Mouse (Mus musculus) liver, embryonic 14.5 days (tissue): ENCODE measurements at regions not wholly inside any gene's neighbourhood (a gene's known extent, or its start where the extent isn't known, plus 50 kb on each side); places are given as distances from the start of the nearest gene placed in this dataset.

ENCODE experiments used
- ATAC-seq: fragments of 200-750 bp; cut with Nextera tagmentation; 2 replicates; pipeline ENCODE4 v1.8.0; 2017; ENCODE audit warnings: moderate number of reproducible peaks, mild to moderate bottlenecking, moderate library complexity; ENCODE audit not compliant: insufficient read depth
- DNase-seq, 3 experiments: peaks; one replicate each; pipeline ENCODE4 v3.0.0-alpha.2; 2012 to 2013; ENCODE audit warnings: low read depth in 3 of 3, low spot score in 3 of 3
- H3K27ac ChIP-seq: fragments of 300-500 bp; sonication (generic); 2 replicates; pipeline ENCODE4 v1.5.1; 2014; ENCODE audit warnings: moderate library complexity, mild to moderate bottlenecking, control low read depth, inconsistent platforms
- H3K27me3 ChIP-seq: fragments of 300-500 bp; sonication (generic); 2 replicates; pipeline ENCODE4 v1.6.1; 2014; ENCODE audit warnings: mild to moderate bottlenecking, low read length, moderate library complexity; ENCODE audit not compliant: control insufficient read depth, insufficient read depth
- H3K36me3 ChIP-seq: fragments of 300-500 bp; sonication (generic); replicated peaks from 2 replicates; pipeline ENCODE4 v1.6.1; 2014; ENCODE audit warnings: low read depth; ENCODE audit not compliant: control insufficient read depth, insufficient read depth
- H3K4me1 ChIP-seq, 2 experiments: fragments of 200-500 bp in 1 of 2; fragments of 300-500 bp in 1 of 2; sonication (generic) in 1 of 2; replicated peaks; 2 replicates each; pipeline ENCODE4 v1.6.1; 2012 to 2014; ENCODE audit warnings: antibody characterized with exemption in 1 of 2, inconsistent platforms in 1 of 2, low read length in 1 of 2; ENCODE audit not compliant: control insufficient read depth in 2 of 2, insufficient read depth in 2 of 2
- H3K4me2 ChIP-seq: fragments of 300-500 bp; sonication (generic); 2 replicates; pipeline ENCODE4 v1.6.1; 2014; ENCODE audit warnings: low read depth, mild to moderate bottlenecking, control low read depth, moderate library complexity
- H3K4me3 ChIP-seq, 2 experiments: fragments of 200-500 bp in 1 of 2; fragments of 300-500 bp in 1 of 2; sonication (generic) in 1 of 2; 2 replicates each; pipeline ENCODE4 v1.5.1; 2012 to 2014; ENCODE audit warnings: low read depth in 2 of 2, low read length in 2 of 2, mild to moderate bottlenecking in 2 of 2, control low read depth in 1 of 2, inconsistent platforms in 1 of 2, moderate library complexity in 1 of 2; ENCODE audit not compliant: insufficient read depth in 1 of 2
- H3K9ac ChIP-seq: fragments of 300-500 bp; sonication (generic); replicated peaks from 2 replicates; pipeline ENCODE4 v1.6.1; 2014; ENCODE audit warnings: mild to moderate bottlenecking, control low read depth, moderate library complexity
- H3K9me3 ChIP-seq: fragments of 300-500 bp; sonication (generic); 2 replicates; pipeline ENCODE4 v1.6.1; 2016; ENCODE audit warnings: low read length, mixed read lengths; ENCODE audit not compliant: control insufficient read depth
- CTCF ChIP-seq: IDR thresholded peaks from 2 replicates; pipeline ENCODE4 v1.5.1; 2016; ENCODE audit warnings: antibody characterized with exemption, low read depth, control low read depth
- EP300 ChIP-seq: IDR thresholded peaks from 2 replicates; pipeline ENCODE4 v1.6.1; 2016; ENCODE audit warnings: antibody characterized with exemption, low read depth
- whole genome bisulfite sequencing: fragments of 180-500 bp; shearing (Covaris S2); extraction: QIAGEN DNeasy Blood & Tissue Kit; methylation state at CpG from one replicate; pipeline ENCODE4 v1.1.7; 2014; ENCODE audit not compliant: insufficient replicate concordance; 5-methylcytosine and 5-hydroxymethylcytosine counted together

DNA sequence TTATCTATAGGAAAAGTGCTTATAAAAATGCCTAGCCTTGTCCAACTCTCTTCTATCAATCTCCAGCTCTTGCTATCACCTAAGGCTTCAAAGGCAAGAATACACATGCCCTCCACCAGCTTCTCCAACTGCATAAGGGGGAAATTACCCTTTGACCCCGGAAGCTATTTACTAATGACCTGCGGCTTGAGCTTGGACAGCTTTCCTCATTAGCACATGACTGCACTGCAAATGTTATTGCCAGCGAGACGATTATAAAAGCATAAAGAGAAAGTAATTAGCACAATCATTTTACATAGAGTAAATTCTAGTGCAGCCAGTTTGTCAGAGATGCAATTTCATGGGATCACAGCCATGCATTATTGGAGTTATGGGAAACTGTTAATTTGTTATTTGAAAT, 277.0 kb downstream of the Actr3 start:
- Histone ChIP-seq H3K4me2 (no peak overlapping the region), H3K27ac (no peak overlapping the region), H3K9me3 (no peaks in the 10 kb centered on the region), H3K36me3 (no peaks in the 10 kb centered on the region), H3K27me3 (no peaks in the 10 kb centered on the region), H3K4me1 (no peaks in the 10 kb centered on the region), H3K4me3 (no peak overlapping the region), H3K9ac (no peak overlapping the region)
- TF ChIP-seq EP300: no peak
- no peak for TF ChIP-seq CTCF
- WGBS: 57% methylated on average over 4 of the region's 4 CpGs
- DNase-seq (no peak), ATAC-seq (no peak)

DNA sequence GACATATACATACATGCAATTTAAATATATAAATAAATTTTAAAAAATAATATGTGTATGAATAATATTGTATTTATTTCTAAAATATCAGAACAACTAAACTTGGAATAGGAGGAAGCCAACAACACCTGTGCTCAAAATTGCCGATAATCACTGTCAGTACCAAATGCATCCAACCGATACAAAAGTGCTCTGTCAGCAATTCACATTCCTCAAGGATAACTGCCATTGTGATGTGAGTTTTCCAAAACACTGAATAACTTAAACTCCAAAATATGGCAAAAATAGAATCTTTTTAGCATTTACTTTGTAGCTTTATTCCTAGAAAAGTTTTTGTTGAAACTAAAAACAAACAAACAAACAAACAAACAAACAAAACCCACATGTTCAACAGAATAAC, 279.4 kb downstream of the Actr3 start:
- no peak for ATAC-seq
- H3K4me1 ChIP-seq: no peaks in the 10 kb centered on the region
- WGBS: 75% methylated on average over 2 of the region's 2 CpGs

DNA sequence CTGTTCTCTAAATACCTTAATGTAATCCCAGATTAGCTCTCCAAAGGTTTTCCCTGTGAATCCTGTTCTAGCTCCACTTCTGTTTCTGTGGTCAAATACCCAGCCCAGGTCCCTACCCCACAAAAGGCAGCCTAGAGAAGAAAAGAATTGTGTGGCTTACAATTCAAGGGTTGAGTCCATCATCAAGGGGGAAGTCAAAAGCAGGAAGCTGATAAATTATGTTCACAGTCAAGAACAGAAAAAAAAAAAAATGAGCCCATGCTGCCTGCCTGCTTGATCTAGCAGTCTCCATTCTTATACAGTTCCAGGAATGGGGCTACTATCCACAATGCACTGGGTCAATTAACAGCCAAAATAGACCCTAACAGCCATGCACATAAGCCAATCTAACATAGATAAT, 285.7 kb downstream of the Actr3 start:
- no peak overlapping the region for H3K4me3 ChIP-seq
- no peak for ATAC-seq
- H3K27me3 ChIP-seq: no peaks in the 10 kb centered on the region
- no peak overlapping the region for H3K27ac ChIP-seq
- H3K9ac ChIP-seq: no peak overlapping the region
- H3K36me3 ChIP-seq: no peaks in the 10 kb centered on the region
- no peak overlapping the region for H3K4me2 ChIP-seq
- H3K4me1 ChIP-seq: no peaks in the 10 kb centered on the region
- no peak for DNase-seq
- no peaks in the 10 kb centered on the region for H3K9me3 ChIP-seq
- TF ChIP-seq CTCF (no peak), EP300 (no peak)

More for the DNA sequence above, 279.4 kb downstream of the Actr3 start:
- TF ChIP-seq CTCF (no peak), EP300 (no peak)
- no peak for DNase-seq
- Histone ChIP-seq H3K4me2 (no peak overlapping the region), H3K36me3 (no peaks in the 10 kb centered on the region), H3K9ac (no peak overlapping the region), H3K4me3 (no peak overlapping the region), H3K9me3 (no peaks in the 10 kb centered on the region), H3K27me3 (no peaks in the 10 kb centered on the region), H3K27ac (no peak overlapping the region)

DNA sequence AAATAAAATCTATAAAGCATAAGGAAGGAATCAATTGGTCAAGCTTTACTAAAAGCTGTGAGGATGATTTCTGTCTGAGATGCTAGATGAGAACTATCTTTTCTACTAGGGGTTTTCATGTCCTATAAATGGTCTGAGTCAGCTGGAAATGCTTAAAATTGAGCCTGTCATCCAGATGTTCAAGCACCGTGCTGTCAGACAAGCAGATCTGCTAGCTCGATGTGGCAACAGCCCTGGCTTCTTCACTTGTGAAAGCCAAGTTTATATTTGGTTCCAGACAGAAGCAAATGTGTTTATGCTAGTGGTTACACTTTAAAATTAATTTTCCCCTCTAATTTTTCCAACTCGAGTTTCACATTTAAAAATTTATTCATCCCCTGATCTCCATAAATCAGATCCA, 311.7 kb downstream of the Actr3 start:
- Histone ChIP-seq H3K27me3 (no peaks in the 10 kb centered on the region), H3K36me3 (no peaks in the 10 kb centered on the region), H3K27ac (no peak overlapping the region), H3K4me2 (no peak overlapping the region), H3K4me1 (no peaks in the 10 kb centered on the region), H3K9me3 (no peaks in the 10 kb centered on the region), H3K4me3 (no peak overlapping the region), H3K9ac (no peak overlapping the region)
- ATAC-seq (no peak), DNase-seq (no peak)
- TF ChIP-seq CTCF (no peak), EP300 (no peak)
- 44% methylated on average over 3 of the region's 3 CpGs for WGBS

DNA sequence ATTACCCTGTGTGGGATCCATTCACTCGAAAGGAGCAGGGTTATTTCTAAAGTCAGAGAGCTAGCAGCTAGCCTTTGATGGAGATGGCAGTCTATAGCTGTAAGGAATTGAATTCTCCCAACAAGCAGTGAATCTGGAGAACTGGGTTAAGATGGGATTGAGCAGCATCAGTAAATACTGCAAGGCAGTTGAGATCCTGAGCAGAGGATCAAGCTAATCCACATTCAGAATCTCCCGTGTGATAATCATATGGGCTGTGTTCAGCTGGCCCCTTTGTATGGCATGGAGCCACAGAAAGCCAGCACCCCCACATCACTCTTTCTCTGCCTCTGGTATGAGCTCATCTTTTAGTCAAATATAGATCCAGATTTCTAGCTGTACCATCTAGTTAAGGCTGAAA, 334.9 kb downstream of the Actr3 start:
- Histone ChIP-seq H3K27me3 (no peaks in the 10 kb centered on the region), H3K4me1 (no peaks in the 10 kb centered on the region), H3K4me2 (no peak overlapping the region), H3K36me3 (no peaks in the 10 kb centered on the region), H3K9ac (no peak overlapping the region), H3K9me3 (no peaks in the 10 kb centered on the region), H3K4me3 (no peak overlapping the region), H3K27ac (no peak overlapping the region)
- DNase-seq: no peak
- TF ChIP-seq CTCF: no peak
- no peak for TF ChIP-seq EP300
- no peak for ATAC-seq
- WGBS: 57% methylated on average over 2 of the region's 2 CpGs

DNA sequence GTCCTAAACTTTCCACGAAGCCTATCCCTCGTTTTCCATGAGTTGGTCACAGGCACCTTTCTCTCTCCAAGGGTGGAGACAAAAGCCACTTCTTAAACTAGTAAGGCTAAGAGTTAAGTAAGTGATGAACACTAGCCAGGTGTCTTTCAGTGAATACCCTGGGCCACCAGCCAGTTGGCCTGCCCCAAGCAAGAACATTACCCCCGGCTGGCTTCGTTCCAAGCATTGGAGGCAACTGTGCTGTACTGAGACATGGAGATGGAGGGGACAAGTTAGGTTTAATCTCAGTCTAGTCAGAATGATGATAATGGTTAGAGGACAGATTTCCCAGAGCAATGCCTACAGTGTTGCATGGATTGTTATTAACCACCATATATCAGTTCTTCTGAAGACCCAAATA, 350.6 kb downstream of the Actr3 start:
- no peak for ATAC-seq

More for the DNA sequence above, 350.6 kb downstream of the Actr3 start:
- H3K4me2 ChIP-seq: no peak overlapping the region
- 49% methylated on average over 4 of the region's 4 CpGs for WGBS
- no peaks in the 10 kb centered on the region for H3K9me3 ChIP-seq
- H3K36me3 ChIP-seq: no peaks in the 10 kb centered on the region
- no peak overlapping the region for H3K4me3 ChIP-seq
- TF ChIP-seq EP300 (no peak), CTCF (no peak)
- H3K27me3 ChIP-seq: no peaks in the 10 kb centered on the region
- no peak for DNase-seq
- H3K9ac ChIP-seq: no peak overlapping the region
- no peak overlapping the region for H3K27ac ChIP-seq
- H3K4me1 ChIP-seq: no peaks in the 10 kb centered on the region
